Mouse (Mus musculus): ENCODE data around the gene 2010111I01Rik.

DNA sequence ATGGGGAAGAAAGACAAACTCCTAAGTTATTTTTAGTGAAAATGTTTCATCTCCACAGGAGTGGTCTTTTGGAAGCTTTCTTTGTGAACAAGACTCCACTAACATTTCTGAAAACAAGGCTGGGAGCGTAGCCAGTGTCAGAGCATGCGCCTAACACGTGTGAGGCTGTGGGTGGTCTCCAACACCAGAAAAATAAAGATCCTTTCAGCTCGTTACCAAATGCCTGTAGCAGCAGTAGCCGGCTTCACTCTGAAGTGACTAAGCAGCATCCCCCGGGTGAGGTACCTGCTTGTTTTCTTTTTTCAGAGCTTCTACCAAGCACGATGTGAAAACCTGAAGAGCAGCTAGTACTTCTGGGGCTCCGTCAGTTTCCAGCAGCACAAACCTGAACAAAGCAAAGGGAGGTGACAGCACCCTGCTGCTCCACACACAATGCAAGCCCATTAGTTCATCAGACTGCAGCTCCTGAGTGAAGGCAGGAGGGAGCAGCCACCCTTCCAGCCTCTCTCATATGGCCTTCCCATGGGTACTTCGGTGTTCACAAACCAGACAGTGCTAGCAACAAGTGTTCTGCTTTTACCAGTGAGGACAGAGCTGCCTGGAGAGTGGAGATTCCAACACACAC is 365.7 kb downstream of the 2010111I01Rik start:
- no peak for TF ChIP-seq CTCF (conservative IDR thresholded peaks at IDR 0.05; ENCODE audit: insufficient read depth, insufficient read length, low read depth, low read length)
- no peak for TF ChIP-seq POLR2A (IDR thresholded peaks at IDR 0.05; ENCODE audit: low read depth, low read length)

Measured in kidney, adult 2 months (tissue).